Mouse (Mus musculus): ENCODE measurements around the gene Olfr316.

The Olfr316 gene

DNA sequence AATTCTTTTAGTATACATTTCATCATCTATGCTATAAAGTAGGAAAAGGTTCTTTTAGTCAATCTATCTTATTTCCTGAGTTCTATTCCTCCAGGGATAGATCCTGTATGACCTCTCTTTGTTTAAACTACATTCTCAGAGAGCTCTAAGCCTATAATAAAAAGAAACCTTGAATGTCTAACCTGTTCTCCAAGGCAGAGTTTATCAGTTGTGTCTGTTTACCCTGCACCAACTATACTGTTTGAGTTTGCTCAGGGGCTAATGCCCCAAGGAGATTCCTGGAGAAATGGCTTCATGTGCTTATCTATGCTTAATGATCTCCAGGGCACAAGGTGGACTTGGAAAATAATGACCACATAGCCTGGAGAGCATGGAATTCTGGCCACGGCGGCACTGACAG lies 51.9 kb downstream of the Olfr316 start:
- no peak for DNase-seq (ENCODE audit: low spot score in 2 of 2)

All from frontal cortex, postnatal 36 days (tissue).